Mouse (Mus musculus) thymus, adult 2 months (tissue): ENCODE results near the gene Gm28036. TPM values are rescaled to one million over a fixed set of nuclear protein-coding genes. Genes with fewer than 3 reads are reported as not detected.

Experiments used
- DNase-seq: peaks from one replicate; pipeline ENCODE4 v3.0.0; 2021
- H3K27ac ChIP-seq: fragments of 200-500 bp; 2 replicates; pipeline ENCODE4 v1.5.1; 2012; ENCODE audit warnings: low read length, control low read depth; ENCODE audit not compliant: control insufficient read depth, insufficient read depth
- H3K27me3 ChIP-seq: fragments of 200-500 bp; 2 replicates; pipeline ENCODE4 v1.6.1; 2012; ENCODE audit warnings: mild to moderate bottlenecking, low read length, moderate library complexity, mixed read lengths; ENCODE audit not compliant: control insufficient read depth, insufficient read depth
- H3K36me3 ChIP-seq: fragments of 200-500 bp; 2 replicates; pipeline ENCODE4 v1.6.1; 2012; ENCODE audit warnings: mild to moderate bottlenecking, low read length, moderate library complexity; ENCODE audit not compliant: control insufficient read depth, insufficient read depth
- H3K4me1 ChIP-seq: fragments of 200-500 bp; replicated peaks from 2 replicates; pipeline ENCODE4 v1.6.1; 2012; ENCODE audit warnings: low read length; ENCODE audit not compliant: control insufficient read depth, insufficient read depth
- H3K4me3 ChIP-seq: fragments of 200-500 bp; 2 replicates; pipeline ENCODE4 v1.5.1; 2012; ENCODE audit warnings: mild to moderate bottlenecking, low read length, control low read depth, moderate library complexity; ENCODE audit not compliant: control insufficient read depth, insufficient read depth
- CTCF ChIP-seq: fragments of 200-500 bp; IDR thresholded peaks from 2 replicates; pipeline ENCODE4 v1.5.1; 2012; ENCODE audit warnings: mild to moderate bottlenecking, control low read depth, low read length, moderate library complexity, borderline replicate concordance; ENCODE audit not compliant: control insufficient read depth, poor library complexity, insufficient read depth; ENCODE audit errors: extremely low read depth
- POLR2A ChIP-seq: fragments of 200-500 bp; IDR thresholded peaks from 2 replicates; pipeline ENCODE4 v1.6.1; 2012; ENCODE audit warnings: mild to moderate bottlenecking, low read length, control low read depth, moderate library complexity; ENCODE audit not compliant: control insufficient read depth, poor library complexity, insufficient read depth; ENCODE audit errors: extremely low read depth
- whole genome bisulfite sequencing: fragments of 180-500 bp; shearing (Covaris S2); methylation state at CpG from one replicate; pipeline ENCODE4 v1.1.7; 2018; 5-methylcytosine and 5-hydroxymethylcytosine counted together
- polyA plus RNA-seq: library from polyadenylated mRNA; depleted of rRNA; stranded (reverse); fragments of >200 nt; gene quantifications from 2 replicates; pipeline ENCODE4 v1.2.3, GENCODE M21; 2012; rRNA removed

Gm28036 gene
- polyA plus RNA-seq, 1 experiment: 7.5 TPM

- TF ChIP-seq POLR2A (no peak), CTCF (no peak)
- no peaks in the 10 kb centered on the region for H3K27me3 ChIP-seq
- 75% methylated on average over 3 of the region's 3 CpGs for WGBS
Observed at GRCm38 (mm10) chr2:156039390-156039789, 87.5 kb downstream of the Gm28036 start.

DNA sequence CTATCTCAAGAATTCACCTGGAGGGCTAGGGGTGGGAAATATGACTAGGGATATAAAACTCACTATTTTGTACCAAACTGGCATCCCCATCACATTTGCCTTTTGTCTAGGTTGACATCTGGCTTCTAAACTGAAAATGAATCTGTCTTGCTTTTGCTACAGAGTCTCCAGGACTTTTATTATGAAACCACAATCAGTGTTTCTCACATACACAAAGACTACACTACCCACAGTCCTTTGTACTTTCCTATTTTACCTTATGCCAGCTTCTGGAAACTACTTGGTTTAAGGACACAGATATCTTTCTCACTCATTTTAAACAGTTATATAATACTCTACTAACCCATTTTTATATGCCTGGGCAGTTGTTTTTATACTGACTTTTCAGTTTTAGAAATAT is 101.4 kb downstream of the Gm28036 start:
- Histone ChIP-seq H3K27me3 (no peaks in the 10 kb centered on the region), H3K27ac (no peak overlapping the region), H3K4me3 (no peak overlapping the region), H3K4me1 (peaks cover 14% of the 10 kb centered on the region), H3K36me3 (no peaks in the 10 kb centered on the region)
- TF ChIP-seq POLR2A (no peak), CTCF (no peak)
- no peak for DNase-seq

More at GRCm38 (mm10) chr2:156039390-156039789, 87.5 kb downstream of the Gm28036 start:
- DNase-seq: no peak
- H3K36me3 ChIP-seq: no peaks in the 10 kb centered on the region
- H3K27ac ChIP-seq: no peak overlapping the region
- no peak overlapping the region for H3K4me3 ChIP-seq
- H3K4me1 ChIP-seq: no peaks in the 10 kb centered on the region

Other genes with a start within 250 kb of the Gm28036 start
- 26.5 and 30.0 TPM in 2 replicates for gene Uqcc1, start 196.8 kb downstream of the Gm28036 start, polyA plus RNA-seq
- gene Gm15557, start 186.4 kb downstream of the Gm28036 start, polyA plus RNA-seq: not detected in 2 replicates
- gene Gdf5, start 181.7 kb downstream of the Gm28036 start, polyA plus RNA-seq: 0.23 and 0.31 TPM in 2 replicates
- 31.6 and 36.7 TPM in 2 replicates for gene Cep250, start 170.6 kb downstream of the Gm28036 start, polyA plus RNA-seq
- 3.8 and 4.2 TPM in 2 replicates for gene 6430550D23Rik, start 119.1 kb downstream of the Gm28036 start, polyA plus RNA-seq
- gene Ergic3, start 119.0 kb downstream of the Gm28036 start, polyA plus RNA-seq: 273 and 293 TPM in 2 replicates
- 0.08 and 0.22 TPM in 2 replicates for gene Fer1l4, start 74.1 kb downstream of the Gm28036 start, polyA plus RNA-seq
- 2.8 and 3.8 TPM in 2 replicates for gene Spag4, start 61.9 kb downstream of the Gm28036 start, polyA plus RNA-seq
- 237 and 273 TPM in 2 replicates for gene Cpne1, start 15.1 kb downstream of the Gm28036 start, polyA plus RNA-seq
- 67.2 and 72.4 TPM in 2 replicates for gene Rbm12, start 15.1 kb downstream of the Gm28036 start, polyA plus RNA-seq
- 214 and 241 TPM in 2 replicates for gene Romo1, start 16.9 kb upstream of the Gm28036 start, polyA plus RNA-seq
- gene Nfs1, start 17.1 kb upstream of the Gm28036 start, polyA plus RNA-seq: 52.7 and 53.8 TPM in 2 replicates
- gene Rbm39, start 53.1 kb upstream of the Gm28036 start, polyA plus RNA-seq: 145 and 182 TPM in 2 replicates
- 23.1 and 25.2 TPM in 2 replicates for gene Phf20, start 69.4 kb upstream of the Gm28036 start, polyA plus RNA-seq
- 0.94 and 1.6 TPM in 2 replicates for gene Cnbd2, start 185.2 kb upstream of the Gm28036 start, polyA plus RNA-seq
- 326 and 425 TPM in 2 replicates for gene Scand1, start 185.6 kb upstream of the Gm28036 start, polyA plus RNA-seq